Mouse (Mus musculus): Measurements from ENCODE around the gene Pptc7.

GRCm38 (mm10) chr5:122318100-122318499 is 33.9 kb downstream of the Pptc7 start:
- TF ChIP-seq CTCF (IDR thresholded peaks at IDR 0.05; ENCODE audit: low read depth, low read length) (peak; percentile 38), EP300 (IDR thresholded peaks at IDR 0.05; ENCODE audit: insufficient read depth, low read depth, low read length) (no peak)

Measured in ES-Bruce4 (cell line).